Mouse (Mus musculus): ENCODE results near the gene Tarbp2.

Tarbp2 gene

DNA sequence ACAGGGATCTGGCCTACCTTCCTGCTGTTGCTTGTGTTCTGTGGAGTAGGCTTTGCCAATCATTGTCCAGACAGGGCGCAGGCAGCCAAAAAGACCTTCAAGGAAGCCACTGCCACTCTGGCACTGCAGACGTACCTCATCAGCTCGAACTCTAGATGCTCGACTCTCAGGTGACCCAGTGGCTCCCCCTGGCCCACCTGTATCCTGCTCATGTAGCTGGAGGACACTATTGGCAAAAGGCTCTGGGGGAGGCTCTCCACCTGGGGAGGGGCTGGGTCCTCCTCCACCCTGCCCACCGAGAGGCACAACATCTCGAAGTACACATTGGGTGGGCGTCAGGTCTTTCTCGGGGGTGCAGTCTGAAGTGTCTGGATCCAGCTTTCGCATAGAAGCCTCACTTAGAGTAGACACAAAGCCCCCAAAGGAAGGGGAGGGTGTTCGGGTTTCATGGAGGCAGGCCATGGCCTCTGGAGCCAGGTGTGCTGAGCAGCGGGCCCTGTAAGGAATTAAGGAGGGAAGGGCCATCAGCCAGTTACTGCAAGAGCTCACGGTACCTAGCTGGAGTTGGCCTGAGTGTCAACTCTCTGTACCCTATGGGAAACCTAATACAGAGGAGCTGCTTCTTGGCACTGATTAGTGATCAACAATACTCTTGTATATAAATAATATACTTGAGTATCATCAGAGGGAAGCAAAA lies 12.8 kb upstream of the Tarbp2 start:
- in situ Hi-C loops (cut with MboI, MseI), result loop anchor here (10.0 to 25.0 kb wide), 2 partner anchors 420 to 732 kb away; partner anchors contain the start of genes Cbx5 (in 1 of the 2) and Hnrnpa1 (in 1 of the 2)

GRCm38 (mm10) chr15:102505770-102506463 lies 12.1 kb upstream of the Tarbp2 start:
- in situ Hi-C loops (cut with MboI, MseI), result loop anchor here (10.0 to 25.0 kb wide), 2 partner anchors 421 to 731 kb away; partner anchors contain the start of genes Cbx5 (in 1 of the 2) and Hnrnpa1 (in 1 of the 2)

GRCm38 (mm10) chr15:102506464-102506830 lies 11.5 kb upstream of the Tarbp2 start:
- in situ Hi-C loops (cut with MboI, MseI), result loop anchor here (10.0 to 25.0 kb wide), 2 partner anchors 422 to 731 kb away; partner anchors contain the start of genes Cbx5 (in 1 of the 2) and Hnrnpa1 (in 1 of the 2)

DNA sequence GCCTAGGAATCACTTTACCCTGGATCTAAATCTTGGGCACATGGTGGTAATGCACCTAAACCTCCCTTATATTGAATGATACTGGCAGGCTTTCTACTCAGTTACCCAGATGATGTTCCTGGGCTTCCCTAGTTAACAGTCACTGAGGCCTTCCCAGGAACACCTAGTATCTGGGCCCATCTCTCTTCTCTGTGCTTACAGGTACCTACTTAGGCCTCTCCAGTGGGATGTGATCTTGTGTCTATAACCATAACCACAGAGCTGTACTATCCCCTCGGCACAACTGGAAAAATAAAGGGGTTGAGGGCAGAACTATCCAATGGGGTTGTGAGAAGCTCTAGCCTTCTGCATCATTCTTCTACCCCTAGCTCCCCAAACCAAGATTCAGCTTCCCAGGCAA lies 11.1 kb upstream of the Tarbp2 start:
- in situ Hi-C loops (cut with MboI, MseI), result loop anchor here (10.0 to 25.0 kb wide), 2 partner anchors 422 to 730 kb away; partner anchors contain the start of genes Cbx5 (in 1 of the 2) and Hnrnpa1 (in 1 of the 2)

- in situ Hi-C loops (cut with MboI, MseI), result loop anchor here (10.0 to 25.0 kb wide), 2 partner anchors 423 to 730 kb away; partner anchors contain the start of genes Cbx5 (in 1 of the 2) and Hnrnpa1 (in 1 of the 2)
Measured at GRCm38 (mm10) chr15:102507561-102507960, 10.4 kb upstream of the Tarbp2 start.

DNA sequence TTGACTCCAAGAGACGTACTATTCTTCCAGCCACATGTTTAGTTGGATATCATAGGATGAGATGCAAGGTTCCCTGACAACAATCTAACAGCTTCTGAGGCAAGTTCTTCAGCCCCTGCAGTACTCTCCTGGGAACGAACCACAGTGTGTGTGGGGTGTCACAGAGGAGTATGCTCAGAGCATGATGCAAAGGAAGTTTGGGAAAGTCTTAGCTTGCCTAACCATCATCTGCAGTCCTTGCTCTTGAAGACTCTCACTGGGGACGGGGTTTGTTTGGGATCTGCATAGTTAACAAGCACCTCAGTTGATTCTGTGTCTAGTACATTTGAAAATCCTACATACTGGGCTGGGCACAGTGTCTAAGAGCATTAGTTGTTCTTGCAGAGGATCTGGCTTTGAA lies 9.7 kb upstream of the Tarbp2 start:
- in situ Hi-C loops (cut with MboI, MseI), result loop anchor here (10.0 to 25.0 kb wide), 2 partner anchors 424 to 729 kb away; partner anchors contain the start of genes Cbx5 (in 1 of the 2) and Hnrnpa1 (in 1 of the 2)

GRCm38 (mm10) chr15:102510110-102510509 lies 7.9 kb upstream of the Tarbp2 start:
- in situ Hi-C loops (cut with MboI, MseI), result loop anchor here in 1 of 2 experiments (25.0 kb wide), 1 partner anchor 727 kb away; the partner anchor contains the start of genes Cbx5 and Hnrnpa1

- in situ Hi-C loops (cut with MboI, MseI), result loop anchor here in 1 of 2 experiments (25.0 kb wide), 1 partner anchor 727 kb away; the partner anchor contains the start of genes Cbx5 and Hnrnpa1
Measured at GRCm38 (mm10) chr15:102510590-102511284, 7.3 kb upstream of the Tarbp2 start.

GRCm38 (mm10) chr15:102511285-102511833 lies 6.6 kb upstream of the Tarbp2 start:
- in situ Hi-C loops (cut with MboI, MseI), result loop anchor here in 1 of 2 experiments (25.0 kb wide), 1 partner anchor 726 kb away; the partner anchor contains the start of genes Cbx5 and Hnrnpa1

- in situ Hi-C loops (cut with MboI, MseI), result loop anchor here in 1 of 2 experiments (25.0 kb wide), 1 partner anchor 725 kb away; the partner anchor contains the start of genes Cbx5 and Hnrnpa1
Measured at GRCm38 (mm10) chr15:102512010-102512409, 6.0 kb upstream of the Tarbp2 start.

DNA sequence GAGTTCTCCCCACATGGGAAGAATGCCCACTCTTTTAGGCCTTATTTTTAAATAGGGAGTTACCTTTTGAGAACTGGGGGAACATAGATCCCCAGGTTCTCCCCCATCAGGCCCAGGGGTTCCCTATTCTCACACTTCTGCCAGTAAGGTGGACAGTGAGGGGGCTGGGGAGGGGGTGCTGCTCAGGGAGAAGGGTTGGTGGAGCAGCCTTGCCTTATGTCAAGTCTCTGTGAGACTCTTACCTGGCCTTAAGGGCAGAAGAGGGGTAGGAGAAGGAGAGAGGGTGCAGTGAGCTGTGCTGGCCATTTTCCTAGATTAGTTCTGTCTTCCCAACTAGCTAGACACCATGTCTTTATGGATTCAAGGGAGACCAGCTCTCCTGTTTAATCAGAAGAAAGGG lies 5.5 kb upstream of the Tarbp2 start:
- in situ Hi-C loops (cut with MboI, MseI), result loop anchor here in 1 of 2 experiments (25.0 kb wide), 1 partner anchor 725 kb away; the partner anchor contains the start of genes Cbx5 and Hnrnpa1

DNA sequence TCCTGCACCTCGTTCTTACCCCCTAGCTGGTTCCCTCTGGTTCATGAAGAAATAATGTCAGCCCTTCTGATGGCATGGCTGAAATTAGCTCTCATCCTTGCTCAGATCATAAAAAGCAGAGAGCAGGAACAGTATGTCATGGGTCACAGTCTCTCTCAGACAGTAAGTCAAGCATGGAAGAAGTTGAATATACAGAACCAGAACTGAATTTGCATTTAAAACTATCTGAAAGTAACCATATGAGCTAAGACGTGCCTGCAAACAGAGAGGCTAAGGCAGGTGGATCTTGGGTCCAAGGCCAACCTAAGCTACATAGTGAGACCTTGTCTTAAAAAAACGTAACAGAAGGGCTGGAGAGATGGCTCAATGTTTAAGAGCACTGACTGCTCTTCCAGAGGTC lies 5.0 kb upstream of the Tarbp2 start:
- in situ Hi-C loops (cut with MboI, MseI), result loop anchor here in 1 of 2 experiments (25.0 kb wide), 1 partner anchor 724 kb away; the partner anchor contains the start of genes Cbx5 and Hnrnpa1

DNA sequence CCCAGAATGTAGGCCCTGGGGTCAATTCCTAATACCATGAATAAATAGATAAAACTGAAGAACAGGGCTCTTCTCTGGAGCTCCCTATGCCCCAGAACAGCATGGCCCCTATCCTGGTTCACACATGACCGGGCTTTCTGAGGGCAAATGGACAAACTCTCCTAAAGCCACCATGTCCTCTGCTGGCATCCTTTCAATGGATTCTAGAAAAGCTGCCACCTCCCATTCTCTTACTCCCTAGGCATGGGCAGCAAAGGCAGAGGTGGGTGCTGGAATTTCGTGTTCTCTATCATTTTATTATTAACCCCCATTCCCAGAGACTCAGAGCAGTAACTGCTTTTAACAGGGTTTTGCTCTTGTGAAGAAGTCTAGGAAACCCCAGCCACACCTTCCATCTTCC lies 2.7 kb upstream of the Tarbp2 start:
- in situ Hi-C loops (cut with MboI, MseI), result loop anchor here in 1 of 2 experiments (25.0 kb wide), 1 partner anchor 722 kb away; the partner anchor contains the start of genes Cbx5 and Hnrnpa1

DNA sequence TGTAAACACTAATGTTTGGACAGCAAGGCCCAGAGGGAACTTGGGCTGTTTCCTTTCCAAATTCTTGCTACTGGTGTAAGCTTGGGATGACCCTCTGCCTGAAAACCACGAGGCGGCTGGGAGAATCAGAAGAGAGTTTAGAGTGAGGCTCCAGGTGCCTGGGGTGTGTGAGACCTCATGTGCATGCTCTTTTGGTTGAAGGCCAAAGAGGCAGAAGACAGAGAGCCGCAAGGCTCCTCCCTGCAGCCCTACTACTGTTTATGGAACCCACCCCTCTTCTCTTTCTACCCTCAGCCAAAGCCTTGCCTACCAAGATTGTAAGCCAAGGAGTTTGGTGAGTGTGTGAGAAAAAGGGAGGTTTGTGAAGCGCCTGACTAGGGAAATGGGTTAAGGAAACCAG lies 2.2 kb upstream of the Tarbp2 start:
- in situ Hi-C loops (cut with MboI, MseI), result loop anchor here in 1 of 2 experiments (25.0 kb wide), 1 partner anchor 722 kb away; the partner anchor contains the start of genes Cbx5 and Hnrnpa1

GRCm38 (mm10) chr15:102516293-102516692 lies 1.7 kb upstream of the Tarbp2 start:
- in situ Hi-C loops (cut with MboI, MseI), result loop anchor here in 1 of 2 experiments (25.0 kb wide), 1 partner anchor 721 kb away; the partner anchor contains the start of genes Cbx5 and Hnrnpa1

- in situ Hi-C loops (cut with MboI, MseI), result loop anchor here in 1 of 2 experiments (25.0 kb wide), 1 partner anchor 720 kb away; the partner anchor contains the start of genes Cbx5 and Hnrnpa1
Measured at GRCm38 (mm10) chr15:102516728-102517404, 1.1 kb upstream of the Tarbp2 start, which contains the start of gene Map3k12. Gene Map3k12 (minus strand): TSS chr15:102517064.

GRCm38 (mm10) chr15:102517631-102517975 lies 389 bp upstream of the Tarbp2 start:
- in situ Hi-C loops (cut with MboI, MseI), result loop anchor here in 1 of 2 experiments (25.0 kb wide), 1 partner anchor 720 kb away; the partner anchor contains the start of genes Cbx5 and Hnrnpa1

DNA sequence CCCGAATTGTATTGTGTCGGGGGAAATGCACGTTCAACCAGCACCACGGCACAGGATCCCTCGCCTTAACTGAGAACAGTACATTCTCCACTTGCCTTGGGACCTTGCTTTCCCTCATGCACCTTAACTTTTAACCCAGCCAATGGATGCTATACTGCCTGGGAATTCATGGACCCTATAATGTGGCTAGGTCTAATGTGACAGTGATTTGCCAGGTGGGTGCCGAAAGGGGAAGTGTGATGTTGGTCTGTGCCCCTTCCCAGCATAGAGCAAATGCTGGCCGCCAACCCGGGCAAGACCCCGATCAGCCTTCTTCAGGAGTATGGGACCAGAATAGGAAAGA lies 838 bp downstream of the Tarbp2 start:
- in situ Hi-C loops (cut with MboI, MseI), result loop anchor here in 1 of 2 experiments (25.0 kb wide), 1 partner anchor 718 kb away; the partner anchor contains the start of genes Cbx5 and Hnrnpa1

All from T-helper 17 cell (primary cell).